Mouse (Mus musculus) layer of hippocampus, adult 6 months (tissue): ENCODE data around the gene Sprr2a1. TPM values are rescaled to one million over a fixed set of nuclear protein-coding genes. Genes with fewer than 3 reads are reported as not detected.

Source experiments
- long read RNA-seq, 2 experiments: library from polyadenylated mRNA; unstranded; transcript quantifications; one replicate each; pipeline ENCODE4 v2.0.0; 2019 to 2020
- polyA plus RNA-seq: library from polyadenylated mRNA; unstranded; fragments of <200 nt; fragmentation: Nextera tagmentation; gene quantifications from 2 replicates; pipeline ENCODE4 v1.2.3, GENCODE M21; 2021

Gene Sprr2a1
- polyA plus RNA-seq = not detected in 2 replicates
- long read RNA-seq, experiment 1 = 0 reads
- long read RNA-seq, experiment 2 = 0 reads

GRCm38 (mm10) chr3:92215569-92215968 lies at the start of gene Sprr2a1, which contains the start of gene Sprr2a2:
Gene Sprr2a1 (plus strand): TSS chr3:92215799.
Gene Sprr2a2 (plus strand): TSS chr3:92215920.

Other genes starting within 250 kb of the Sprr2a1 start
- not detected in 2 replicates for gene Pglyrp3, start 201.2 kb upstream of the Sprr2a1 start, polyA plus RNA-seq
- gene Lor, start 132.7 kb upstream of the Sprr2a1 start, polyA plus RNA-seq = 10.4 and 15.5 TPM in 2 replicates
- gene Prr9, start 91.9 kb upstream of the Sprr2a1 start, polyA plus RNA-seq = not detected in 2 replicates
- not detected in 2 replicates for gene Lelp1, start 73.1 kb upstream of the Sprr2a1 start, polyA plus RNA-seq
- gene Sprr2a2, start 121 bp downstream of the Sprr2a1 start, polyA plus RNA-seq = 0.21 TPM in 2 replicates
- gene Sprr2a3, start 69.6 kb downstream of the Sprr2a1 start, polyA plus RNA-seq = not detected in 2 replicates
- gene Sprr2b, start 100.8 kb downstream of the Sprr2a1 start, polyA plus RNA-seq = not detected in 2 replicates
- not detected in 2 replicates for gene Sprr2d, start 123.3 kb downstream of the Sprr2a1 start, polyA plus RNA-seq
- not detected in 2 replicates for gene Sprr2e, start 136.3 kb downstream of the Sprr2a1 start, polyA plus RNA-seq
- gene Sprr2f, start 149.4 kb downstream of the Sprr2a1 start, polyA plus RNA-seq = not detected in 2 replicates
- not detected in 2 replicates for gene Sprr2h, start 169.9 kb downstream of the Sprr2a1 start, polyA plus RNA-seq
- gene Sprr2i, start 192.2 kb downstream of the Sprr2a1 start, polyA plus RNA-seq = not detected in 2 replicates
- not detected in 2 replicates for gene Sprr2j-ps, start 202.3 kb downstream of the Sprr2a1 start, polyA plus RNA-seq
- gene Gm9774, start 213.6 kb downstream of the Sprr2a1 start, polyA plus RNA-seq = 2.0 and 2.1 TPM in 2 replicates
- not detected in 2 replicates for gene Sprr2k, start 216.8 kb downstream of the Sprr2a1 start, polyA plus RNA-seq
- gene Sprr1b, start 223.0 kb downstream of the Sprr2a1 start, polyA plus RNA-seq = not detected in 2 replicates
- gene Sprr3, start 242.9 kb downstream of the Sprr2a1 start, polyA plus RNA-seq = not detected in 2 replicates